Comparison of ENCODE assay signal across 1 mouse cellular context in genomic region chr10:42478341-42478720, GRCm38 (mm10).
TF ChIP-seq lines count a peak whose summit lies in the region.

TSS of gene Afg1l (minus strand) at chr10:42478565.

TF ChIP-seq in MEL, 35 proteins besides CTCF, POLR2A, EP300 and RAD21 (continued from another document):
- TF ChIP-seq ZNF384 (IDR thresholded peaks at IDR 0.05; ENCODE audit: low read depth, low read length) (no peak), SIN3A (IDR thresholded peaks at IDR 0.05; ENCODE audit: low read length) (peak; percentile 90), SMC3 (IDR thresholded peaks at IDR 0.05; ENCODE audit: low read depth, low read length) (no peak), E2F4 (IDR thresholded peaks at IDR 0.05; ENCODE audit: borderline replicate concordance, low read depth, low read length) (no peak), ZMIZ1 (IDR thresholded peaks at IDR 0.05; ENCODE audit: low read depth, low read length) (no peak), ZC3H11A (IDR thresholded peaks at IDR 0.05; ENCODE audit: low read depth, low read length) (no peak)
